Mouse (Mus musculus) CH12.LX (cell line): Measurements from ENCODE around the gene 4921524J17Rik.

ENCODE experiments used
- CTCF ChIP-seq, 2 experiments: IDR thresholded peaks in 1 of 2; conservative IDR thresholded peaks in 1 of 2; 2 replicates each; pipeline ENCODE4 v1.5.1; 2011 to 2012; ENCODE audit warnings: low read depth in 2 of 2, low read length in 2 of 2, improper control_type of control experiment in 1 of 2, inconsistent platforms in 1 of 2, mild to moderate bottlenecking in 1 of 2, moderate library complexity in 1 of 2
- E2F4 ChIP-seq: IDR thresholded peaks from 2 replicates; pipeline ENCODE4 v1.6.1; 2011; ENCODE audit warnings: low read depth, low read length, improper control_type of control experiment; ENCODE audit not compliant: insufficient replicate concordance
- EP300 ChIP-seq: IDR thresholded peaks from 2 replicates; pipeline ENCODE4 v1.6.1; 2011; ENCODE audit warnings: low read length, improper control_type of control experiment
- ETS1 ChIP-seq: conservative IDR thresholded peaks from 2 replicates; pipeline ENCODE4 v1.6.1; 2012; ENCODE audit warnings: low read depth, mild to moderate bottlenecking, inconsistent platforms, low read length, improper control_type of control experiment, moderate library complexity
- MAZ ChIP-seq: IDR thresholded peaks from 2 replicates; pipeline ENCODE4 v1.6.1; 2012; ENCODE audit warnings: low read depth, mild to moderate bottlenecking, inconsistent platforms, low read length, improper control_type of control experiment, moderate library complexity
- MXI1 ChIP-seq: IDR thresholded peaks from 2 replicates; pipeline ENCODE4 v1.6.1; 2011; ENCODE audit warnings: mild to moderate bottlenecking, low read depth, low read length, improper control_type of control experiment
- NRF1 ChIP-seq: IDR thresholded peaks from 2 replicates; pipeline ENCODE4 v1.6.1; 2014; ENCODE audit warnings: low read depth, mild to moderate bottlenecking, inconsistent platforms, low read length, improper control_type of control experiment, moderate library complexity
- POLR2A ChIP-seq: IDR thresholded peaks from 2 replicates; pipeline ENCODE4 v1.6.1; 2011; ENCODE audit warnings: low read depth, mild to moderate bottlenecking, improper control_type of control experiment, low read length
- UBTF ChIP-seq: IDR thresholded peaks from 2 replicates; pipeline ENCODE4 v1.6.1; 2012; ENCODE audit warnings: low read depth, mild to moderate bottlenecking, inconsistent platforms, low read length, improper control_type of control experiment, moderate library complexity
- ZC3H11A ChIP-seq: IDR thresholded peaks from 2 replicates; pipeline ENCODE4 v1.6.1; 2012; ENCODE audit warnings: low read depth, mild to moderate bottlenecking, inconsistent platforms, low read length, improper control_type of control experiment
- ZMIZ1 ChIP-seq: IDR thresholded peaks from 2 replicates; pipeline ENCODE4 v1.6.1; 2012; ENCODE audit warnings: low read depth, mild to moderate bottlenecking, inconsistent platforms, low read length, improper control_type of control experiment

GRCm38 (mm10) chr8:85452328-85452727 is 19.7 kb upstream of the 4921524J17Rik start:
- TF ChIP-seq ZMIZ1 (no peak), CTCF (conservative IDR thresholded peaks at IDR 0.05 in 1 of 2, IDR thresholded peaks at IDR 0.05 in 1 of 2; ENCODE audit: low read depth in 2 of 2, low read length in 2 of 2) (no peak), EP300 (no peak), MXI1 (no peak), NRF1 (no peak), POLR2A (no peak), ZC3H11A (no peak), UBTF (no peak), MAZ (no peak), E2F4 (no peak), ETS1 (no peak)
